Mouse (Mus musculus) CD4-positive, CD25-positive, alpha-beta regulatory T cell, adult 9 weeks (primary cell): ENCODE data around the gene Tlr4. TPM values are rescaled to one million over a fixed set of nuclear protein-coding genes. Genes with fewer than 3 reads are reported as not detected.

ENCODE experiments used
- polyA plus RNA-seq: library from polyadenylated mRNA; unstranded; fragments of 100-300 nt; shearing (Covaris generic); gene quantifications from one replicate; pipeline ENCODE4 v1.2.1, GENCODE M21; 2017

The Tlr4 gene
- 1.3 TPM for polyA plus RNA-seq

DNA sequence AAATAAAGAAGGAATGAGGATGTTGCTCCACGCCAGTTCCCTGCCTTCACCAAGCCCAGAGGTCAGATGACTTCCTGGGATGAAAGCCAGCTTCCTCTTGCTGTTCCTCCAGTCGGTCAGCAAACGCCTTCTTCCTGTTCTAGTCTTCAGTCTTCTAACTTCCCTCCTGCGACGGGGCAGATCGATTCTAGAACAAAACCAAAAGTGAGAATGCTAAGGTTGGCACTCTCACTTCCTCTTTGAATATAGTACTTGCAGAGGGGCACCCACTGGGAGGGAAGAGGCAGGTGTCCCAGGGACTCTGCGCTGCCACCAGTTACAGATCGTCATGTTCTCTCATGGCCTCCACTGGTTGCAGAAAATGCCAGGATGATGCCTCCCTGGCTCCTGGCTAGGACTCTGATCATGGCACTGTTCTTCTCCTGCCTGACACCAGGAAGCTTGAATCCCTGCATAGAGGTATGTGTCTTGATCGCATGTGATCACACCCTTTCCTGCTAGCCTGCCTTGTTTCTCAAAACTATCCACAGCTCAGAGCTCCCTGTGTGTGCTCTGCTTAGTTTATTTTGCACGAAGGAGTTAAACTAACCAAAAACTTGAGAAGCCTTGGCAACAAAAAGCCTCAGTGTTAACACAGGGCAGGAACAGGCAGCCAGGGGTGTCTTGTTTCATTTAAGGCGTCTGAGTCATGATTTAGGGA lies at the start of gene Tlr4:
Gene Tlr4 (plus strand): TSS at position 122 of the 700 bp plus-strand sequence.

